Mouse (Mus musculus) urinary bladder, postnatal 25 days (tissue): ENCODE measurements at regions not wholly inside any gene's neighbourhood (a gene's known extent, or its start where the extent isn't known, plus 50 kb on each side); places are given as distances from the start of the nearest gene placed in this dataset.

Experiments used
- DNase-seq: peaks from one replicate; pipeline ENCODE4 v3.0.0; 2022; ENCODE audit warnings: low spot score

DNA sequence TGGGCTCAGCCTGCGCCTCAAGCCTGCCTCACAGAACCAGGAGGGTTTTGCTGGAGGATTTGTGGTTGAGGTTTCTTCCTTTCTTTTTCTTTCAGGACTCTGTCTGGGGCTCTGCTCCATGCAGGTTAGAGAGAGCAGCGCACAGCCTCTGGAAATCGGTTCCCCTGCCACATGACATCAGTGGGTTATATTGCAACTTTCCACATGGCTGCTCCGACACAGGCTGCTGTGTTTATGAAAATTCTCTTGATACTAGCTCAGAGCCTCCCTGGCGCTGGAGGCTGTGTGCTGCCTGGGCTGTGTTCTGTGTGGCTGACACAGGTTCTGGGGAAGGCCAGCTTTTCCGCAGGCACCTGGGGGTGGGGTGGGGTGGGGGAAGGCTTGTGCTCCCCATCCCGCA, 178.7 kb upstream of the Gm4791 start:
- no peak for DNase-seq

DNA sequence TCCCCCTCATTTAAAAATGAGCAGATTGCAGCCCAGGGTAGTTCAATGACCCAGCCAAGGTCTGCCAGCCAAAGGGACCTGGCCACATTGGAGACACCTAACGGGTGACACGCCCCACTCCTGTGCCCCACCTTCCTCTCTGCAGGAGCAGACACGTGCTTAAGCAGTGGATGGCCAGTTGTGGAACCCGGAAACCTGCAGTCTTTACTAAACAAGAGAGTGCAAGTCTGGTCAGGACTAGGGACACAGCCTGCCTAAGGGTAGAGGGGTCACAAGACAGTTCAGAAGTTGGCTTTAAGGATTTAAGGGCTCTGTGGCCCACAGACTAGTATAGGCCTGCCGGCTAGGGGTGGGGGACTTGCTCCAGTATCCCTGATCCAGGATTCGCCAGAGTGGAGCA, 179.2 kb upstream of the Gm4791 start:
- no peak for DNase-seq

DNA sequence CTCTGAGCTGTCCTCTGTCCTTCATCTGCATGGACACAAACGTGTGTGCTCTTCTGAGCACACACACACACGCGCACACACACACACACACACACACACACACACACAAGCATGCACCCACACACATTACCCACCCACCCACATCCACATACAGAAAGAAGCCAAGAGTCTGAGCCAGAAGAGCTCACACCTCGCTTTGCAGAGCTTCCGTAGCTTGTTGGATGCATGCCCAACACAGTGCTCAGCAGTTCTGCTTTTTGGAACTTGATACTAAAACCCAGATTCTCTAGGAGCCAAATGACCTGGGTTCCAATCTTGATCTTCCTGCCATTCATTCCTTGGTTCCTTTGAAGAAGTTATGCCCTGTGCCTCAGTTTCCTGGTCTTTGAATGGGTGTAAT, 182.4 kb upstream of the Gm4791 start:
- no peak for DNase-seq

DNA sequence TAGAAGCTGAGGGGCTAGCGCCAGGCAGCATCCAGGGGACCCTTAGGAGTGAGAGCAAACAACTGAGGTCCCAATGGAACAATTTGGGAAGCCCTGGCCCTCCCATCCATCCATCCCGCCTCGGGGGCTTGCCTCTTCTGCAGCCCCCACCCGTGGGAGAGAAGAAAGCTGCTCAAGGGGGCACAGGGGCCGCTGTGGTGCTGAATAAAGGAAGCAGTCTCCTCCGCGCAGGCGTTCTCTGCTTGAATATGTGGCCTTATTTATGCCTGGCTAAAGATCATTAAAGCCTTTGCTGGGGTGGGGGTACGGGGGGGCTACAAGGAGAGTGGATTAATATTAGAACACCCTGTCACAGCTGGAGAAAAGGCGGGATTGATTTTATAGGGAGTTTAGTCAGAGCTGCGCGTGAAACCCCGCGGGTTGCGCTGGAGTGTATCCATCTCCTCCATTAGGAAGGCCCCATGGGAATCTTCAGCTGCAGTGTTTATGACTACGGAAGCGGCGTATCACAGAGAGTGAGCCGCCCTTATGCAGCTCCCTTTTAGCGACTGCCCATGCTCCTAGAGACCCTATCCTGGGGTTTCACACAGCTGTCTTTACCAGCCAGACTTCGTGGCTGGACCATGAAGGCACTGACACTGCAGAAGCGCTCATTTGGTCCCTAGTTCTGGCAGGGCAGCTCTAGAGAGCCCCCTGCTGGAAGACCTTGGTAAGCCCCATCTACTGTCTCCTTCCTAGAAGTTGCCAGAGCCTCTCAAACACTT, 183.9 kb upstream of the Gm4791 start:
- DNase-seq: peak; percentile 52

DNA sequence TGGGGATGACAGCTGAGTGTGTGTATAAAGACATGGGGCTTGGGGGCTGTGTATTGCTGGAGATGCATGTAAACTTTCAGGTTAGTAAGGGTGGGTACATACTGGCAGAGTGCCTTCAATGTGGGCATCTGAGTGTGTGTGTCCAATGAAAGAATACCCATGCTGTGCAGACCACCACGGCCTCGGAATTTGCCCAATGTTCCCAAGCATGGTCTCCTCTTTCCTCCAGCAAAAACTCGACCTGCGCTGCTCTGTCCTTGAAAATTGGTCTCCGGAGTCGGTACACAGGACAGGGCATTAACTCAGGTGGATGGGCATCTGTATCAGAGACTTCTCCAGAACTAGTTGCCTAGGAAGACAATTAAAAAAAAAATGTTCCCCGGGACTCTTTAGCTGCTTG, 188.3 kb upstream of the Gm4791 start:
- DNase-seq: no peak

DNA sequence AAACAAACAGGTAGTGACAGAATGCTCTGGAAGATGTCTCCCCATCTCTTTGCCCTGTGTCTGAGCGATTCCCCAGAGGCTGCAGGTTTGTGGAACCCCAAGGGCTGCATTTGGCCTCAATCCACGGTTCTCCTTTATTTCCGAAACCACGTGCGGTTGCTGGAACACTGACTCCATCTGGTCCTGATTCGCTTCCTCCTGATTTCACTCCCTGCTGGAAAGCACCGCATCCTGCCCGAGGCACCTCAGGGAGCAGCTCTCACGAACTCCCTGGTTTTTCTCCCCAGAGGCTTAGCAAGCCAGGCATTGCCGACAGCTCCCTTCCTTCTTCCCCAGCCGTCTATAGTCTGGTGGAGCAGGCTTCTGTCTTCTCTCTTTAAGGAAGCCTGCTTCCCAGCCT, 203.1 kb upstream of the Gm4791 start:
- DNase-seq: no peak

DNA sequence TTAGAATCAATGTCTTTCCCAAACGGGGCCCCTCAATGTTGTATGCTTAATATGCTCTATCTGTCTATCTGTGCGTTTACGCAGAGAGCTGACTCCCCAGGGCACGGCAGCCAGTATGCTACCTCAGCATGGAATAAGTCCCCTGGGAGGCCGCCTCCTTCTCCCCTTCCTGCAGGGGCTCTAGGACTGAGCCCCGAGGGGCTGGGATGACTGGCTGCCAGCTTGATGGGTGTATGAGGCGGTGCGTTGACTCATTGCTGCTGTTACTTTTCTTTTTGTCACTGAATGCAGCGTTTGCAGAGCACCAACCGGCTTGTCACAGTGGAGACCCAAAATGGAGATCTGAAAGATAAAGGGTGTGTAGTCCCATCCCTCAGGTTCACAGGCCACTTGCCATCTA, 209.5 kb upstream of the Gm4791 start:
- DNase-seq: no peak

DNA sequence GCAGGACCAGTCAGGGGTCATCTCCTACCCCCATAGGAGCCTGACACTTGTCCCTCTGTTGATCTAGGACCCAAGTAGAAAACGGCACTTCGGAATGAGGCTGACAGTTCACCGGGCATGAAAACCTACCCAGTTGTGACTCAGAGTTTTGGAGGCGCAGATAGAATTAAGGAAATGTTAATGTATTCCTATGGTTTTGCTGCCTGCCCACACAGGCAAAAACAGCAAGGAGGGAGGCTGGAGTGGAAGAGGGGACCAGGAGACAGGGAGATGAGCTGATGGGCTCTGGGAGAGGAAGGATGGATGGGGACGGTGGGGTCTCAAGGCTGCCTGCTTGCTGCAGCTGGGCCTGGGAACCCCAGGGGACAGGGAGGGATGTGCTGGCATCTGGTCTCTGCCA, 210.1 kb upstream of the Gm4791 start:
- DNase-seq: no peak

DNA sequence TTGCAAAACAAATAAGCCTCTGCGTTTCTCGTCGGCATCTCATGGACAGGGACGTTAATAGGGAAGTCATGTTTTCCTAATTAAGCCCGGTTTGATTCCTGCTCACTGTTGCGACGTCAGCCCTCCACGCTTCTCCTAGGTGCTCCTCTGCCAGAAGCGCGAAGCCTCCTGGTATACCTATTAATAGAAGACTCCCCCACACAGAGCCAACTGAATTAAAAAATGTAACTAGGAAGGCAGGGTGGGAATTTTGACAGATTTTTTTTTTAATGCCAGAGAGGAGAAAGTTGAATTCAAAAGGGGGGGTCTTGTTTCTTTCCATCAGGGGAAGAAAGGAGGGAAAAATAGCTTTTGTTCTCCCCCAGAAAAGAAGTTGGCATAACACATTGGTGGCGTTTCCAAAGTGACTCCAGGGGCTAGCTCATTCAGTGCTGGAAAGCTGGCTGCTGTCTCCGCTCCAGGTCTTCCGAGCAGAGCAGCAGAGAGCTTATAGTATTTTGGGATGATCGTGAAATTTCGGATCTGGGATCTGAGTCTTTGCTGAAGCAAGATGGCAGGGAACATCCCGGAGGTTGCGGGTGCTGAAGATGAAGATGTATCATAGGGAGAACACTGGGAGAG, 214.1 kb upstream of the Gm4791 start:
- no peak for DNase-seq

DNA sequence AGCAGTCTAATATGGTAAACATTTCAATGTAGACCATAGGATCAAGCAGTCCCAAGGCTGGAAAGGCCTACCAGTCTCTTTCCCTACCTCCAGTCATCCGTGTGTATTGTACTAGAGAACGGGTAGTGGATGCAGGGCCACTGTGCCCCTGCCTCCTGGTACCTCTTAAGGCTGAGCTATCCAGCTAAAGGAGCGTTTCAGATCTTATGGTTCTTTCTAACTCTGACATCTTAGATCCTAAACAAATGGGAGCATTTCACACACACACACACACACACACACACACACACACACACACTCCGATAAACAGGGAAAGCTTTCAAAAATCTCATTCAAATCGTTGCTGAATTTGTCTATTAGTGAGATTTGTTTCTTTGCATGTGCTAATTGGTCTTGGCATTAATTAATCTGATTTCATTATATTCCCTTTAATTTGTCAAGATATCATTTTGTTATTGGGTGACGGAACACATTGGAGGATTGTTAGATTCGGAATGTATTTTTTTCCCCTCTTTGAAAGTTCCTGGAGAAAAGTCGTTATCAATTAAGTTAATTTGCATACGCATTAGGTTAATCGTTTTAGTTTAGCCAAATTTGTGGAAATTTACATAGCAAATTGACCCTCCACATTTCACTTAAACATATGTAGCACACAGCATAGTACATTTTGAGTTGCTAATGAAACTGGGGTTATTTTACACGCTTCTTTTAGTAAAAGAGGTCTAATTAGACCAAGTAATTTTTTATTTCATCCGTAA, 214.8 kb upstream of the Gm4791 start:
- DNase-seq: no peak

DNA sequence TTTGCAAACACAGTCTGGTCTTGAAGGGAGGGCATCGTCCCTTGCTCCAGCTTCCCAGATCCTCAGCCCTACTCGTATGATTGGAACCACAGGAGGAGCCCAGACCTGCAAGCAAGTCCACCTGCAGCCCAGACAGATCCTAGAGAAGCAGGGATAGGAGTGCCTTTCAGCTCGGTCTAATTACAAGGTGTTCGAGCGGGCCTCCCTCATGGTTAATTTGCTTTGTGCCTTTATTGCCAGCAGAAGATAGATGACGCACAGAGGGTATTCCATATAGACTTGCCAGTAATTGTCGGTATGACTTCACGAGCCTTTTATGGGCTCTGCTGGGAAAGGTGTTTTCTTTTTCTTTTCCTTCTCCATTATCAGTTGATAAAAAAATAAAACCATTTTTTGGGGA, 216.9 kb upstream of the Gm4791 start:
- no peak for DNase-seq

DNA sequence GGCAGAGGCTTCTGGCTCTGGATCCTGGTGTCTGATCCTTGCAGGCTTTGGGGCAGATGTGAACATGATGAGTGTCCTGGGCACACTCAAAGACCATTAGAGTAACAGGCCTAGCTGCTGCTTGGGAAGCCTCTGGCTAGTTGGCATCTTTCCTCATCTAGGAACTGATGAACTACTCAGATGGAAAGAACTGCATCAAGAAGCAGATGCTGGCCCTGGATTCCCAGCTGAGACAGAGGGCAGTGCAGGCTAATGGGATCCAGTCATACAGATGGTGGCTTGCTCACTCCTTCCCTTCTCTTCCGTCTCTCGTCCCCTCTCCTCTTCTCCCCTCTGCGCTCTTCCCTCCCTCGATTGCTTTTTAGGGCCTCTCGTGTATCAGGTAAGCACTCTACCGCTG, 219.8 kb upstream of the Gm4791 start:
- DNase-seq: no peak

DNA sequence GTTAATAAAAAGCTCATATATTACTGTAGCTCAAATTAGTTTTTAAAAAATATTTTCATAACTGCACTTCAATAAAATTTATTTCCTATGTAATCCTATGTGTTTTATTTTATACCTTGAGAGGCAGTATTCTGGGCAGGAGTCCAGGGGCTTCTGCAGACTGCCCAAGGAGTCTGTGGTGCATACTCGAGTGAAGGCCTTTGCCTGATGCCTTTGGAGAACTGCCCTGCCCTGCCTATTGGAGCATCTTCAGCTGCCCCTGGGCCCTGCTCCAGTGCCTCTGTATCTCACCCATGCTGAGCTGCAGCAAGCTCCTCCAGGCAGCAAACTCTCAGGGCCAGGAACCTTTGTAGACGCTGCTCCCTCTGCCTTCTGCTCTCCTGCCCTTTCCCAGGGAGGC, 223.7 kb upstream of the Gm4791 start:
- DNase-seq: no peak

DNA sequence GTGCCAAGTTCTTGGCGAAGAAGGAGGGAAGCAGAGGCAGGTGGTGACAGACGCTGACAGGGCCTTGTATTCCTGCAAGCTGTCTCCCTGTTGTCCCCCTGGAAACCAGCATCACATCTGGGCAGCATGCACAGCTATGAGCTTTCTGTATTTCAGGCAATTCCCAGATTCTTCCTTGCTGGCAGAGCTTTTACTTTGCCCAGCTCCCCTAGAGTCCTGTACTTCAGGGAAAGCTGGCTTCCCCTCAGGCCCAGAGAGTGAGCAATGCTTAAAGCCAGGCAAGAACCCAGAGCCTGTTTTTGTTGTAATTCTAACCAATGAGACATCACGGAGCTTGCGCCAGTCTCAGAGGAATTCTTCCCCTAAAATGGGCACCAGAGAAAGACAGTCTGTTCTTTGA, 238.3 kb upstream of the Gm4791 start:
- no peak for DNase-seq

DNA sequence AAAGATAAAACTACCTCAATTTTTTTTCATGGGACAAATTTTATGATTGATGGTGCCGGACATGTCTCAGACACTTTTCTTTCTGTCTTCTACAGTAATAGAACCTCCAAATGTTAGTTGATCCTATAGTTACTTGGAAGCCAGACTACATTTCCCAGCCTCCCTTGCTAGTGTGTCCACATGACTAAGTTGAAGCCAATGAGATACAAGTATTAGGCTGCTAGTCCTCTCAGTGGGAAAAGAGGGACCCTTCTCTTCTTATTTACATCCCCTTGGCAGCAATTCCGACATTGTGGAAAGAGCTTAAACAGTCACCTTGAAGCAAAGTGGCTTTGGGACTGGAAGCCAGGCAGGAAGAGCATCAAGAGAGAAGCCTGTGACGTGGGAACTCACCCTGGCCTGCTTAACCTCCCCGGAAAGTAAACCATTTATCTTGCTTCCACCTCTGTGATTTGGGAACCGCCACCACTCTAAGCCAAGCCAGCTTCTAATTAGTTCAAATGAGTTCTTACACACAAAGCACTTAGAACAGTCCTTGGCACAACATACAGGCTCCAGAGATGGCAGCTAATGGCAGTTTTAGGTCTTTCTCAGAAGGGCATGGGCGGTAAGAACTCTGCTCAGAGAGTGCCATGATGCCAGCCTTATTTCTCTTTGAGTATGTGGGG, 241.4 kb upstream of the Gm4791 start:
- DNase-seq: no peak

DNA sequence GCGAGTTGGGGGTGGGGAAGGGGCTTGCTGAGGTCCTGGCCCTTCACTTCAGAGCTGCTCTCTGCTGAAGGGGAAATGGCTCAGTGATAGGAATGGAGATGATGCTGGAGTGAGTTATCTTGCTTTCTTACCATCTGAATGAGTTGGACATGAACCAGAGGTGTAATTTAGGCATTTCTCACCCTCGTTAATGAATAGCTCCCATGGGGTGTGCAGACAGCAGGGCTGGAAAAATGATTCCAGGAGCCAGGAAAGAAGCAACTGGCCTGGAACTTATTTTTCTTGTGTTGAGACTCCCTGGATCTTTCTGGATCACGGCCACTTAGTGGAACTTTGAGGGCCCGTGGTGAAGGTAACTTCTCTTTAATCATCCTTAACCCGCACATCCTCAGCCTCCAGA, 246.6 kb upstream of the Gm4791 start:
- DNase-seq: no peak

DNA sequence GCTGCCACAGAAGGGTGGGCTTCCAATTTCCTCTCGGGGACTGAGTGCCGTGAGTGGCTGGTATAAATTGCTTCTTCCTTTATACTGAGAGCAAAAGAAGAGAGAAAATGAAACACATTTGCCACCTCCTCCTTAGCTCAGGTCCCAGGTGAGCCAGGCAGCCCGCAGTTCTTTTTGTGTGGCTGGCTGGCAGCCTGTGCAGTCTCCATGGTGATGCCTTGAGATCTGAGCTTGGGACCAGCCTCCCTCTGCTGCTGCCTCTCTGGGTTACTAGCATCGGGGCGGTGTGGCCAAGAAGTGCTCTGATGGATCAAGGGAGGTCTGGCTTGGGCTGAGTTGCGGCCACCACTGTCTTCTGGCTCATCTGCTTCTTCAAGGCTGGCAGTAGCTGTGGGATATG, 249.1 kb upstream of the Gm4791 start:
- DNase-seq: no peak

DNA sequence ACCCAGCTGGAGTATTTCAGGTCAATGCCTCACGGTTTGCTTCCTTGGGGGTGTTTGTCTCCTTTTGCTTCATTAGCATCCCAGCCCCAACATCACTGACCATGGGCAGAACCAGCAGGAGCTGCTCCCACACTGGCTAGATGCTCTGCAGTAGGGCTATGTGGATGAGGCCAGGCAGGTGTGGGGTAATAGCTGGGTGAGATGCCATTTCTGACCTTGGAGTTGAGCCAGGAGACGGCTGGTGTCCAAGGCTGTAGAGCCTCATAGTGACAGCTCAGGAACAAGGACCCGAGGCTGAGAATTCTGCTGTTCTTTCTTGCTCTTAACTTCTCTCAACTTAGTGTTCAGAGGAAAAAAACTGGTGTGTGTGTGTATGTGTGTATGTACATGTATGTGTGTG, 252.3 kb upstream of the Gm4791 start:
- DNase-seq: no peak

DNA sequence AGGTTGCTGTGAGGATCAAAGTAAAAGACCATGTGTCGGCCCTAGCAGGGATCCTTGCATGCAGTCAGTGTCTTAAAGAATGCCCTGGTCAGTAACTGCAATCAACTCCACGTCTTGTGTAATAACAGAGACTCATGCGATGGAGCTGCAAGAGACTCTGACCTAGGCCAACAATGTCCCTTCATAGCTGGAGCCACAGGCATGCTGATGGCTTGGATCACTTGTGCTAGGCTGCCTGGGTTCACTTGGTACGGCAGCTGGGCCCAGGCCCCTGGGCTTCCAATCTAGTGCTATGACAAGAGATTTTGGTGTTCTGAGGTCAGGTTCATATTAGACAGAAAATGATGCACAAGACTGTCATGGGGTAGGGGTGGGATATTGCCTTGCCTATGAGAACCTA, 258.0 kb upstream of the Gm4791 start:
- DNase-seq: no peak

DNA sequence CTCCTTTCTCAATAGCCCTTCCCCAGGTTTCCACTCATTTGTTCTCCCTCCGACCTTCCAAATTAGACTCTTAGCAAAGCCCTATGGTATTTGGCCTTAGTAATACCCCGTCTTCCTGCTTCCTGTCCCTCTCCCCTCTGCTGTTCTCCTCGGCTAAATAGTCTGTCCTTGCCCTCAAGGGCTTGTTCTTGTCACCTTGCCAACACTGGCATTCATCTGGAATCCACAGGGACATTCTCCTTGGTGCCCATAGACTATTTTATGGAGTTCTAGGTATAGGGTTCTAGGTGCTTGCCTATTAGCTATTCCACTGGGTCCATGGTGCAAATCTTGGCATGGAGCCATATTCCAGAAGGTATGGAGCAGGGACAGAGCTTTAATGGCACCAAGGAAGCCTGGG, 259.2 kb upstream of the Gm4791 start:
- DNase-seq: no peak

DNA sequence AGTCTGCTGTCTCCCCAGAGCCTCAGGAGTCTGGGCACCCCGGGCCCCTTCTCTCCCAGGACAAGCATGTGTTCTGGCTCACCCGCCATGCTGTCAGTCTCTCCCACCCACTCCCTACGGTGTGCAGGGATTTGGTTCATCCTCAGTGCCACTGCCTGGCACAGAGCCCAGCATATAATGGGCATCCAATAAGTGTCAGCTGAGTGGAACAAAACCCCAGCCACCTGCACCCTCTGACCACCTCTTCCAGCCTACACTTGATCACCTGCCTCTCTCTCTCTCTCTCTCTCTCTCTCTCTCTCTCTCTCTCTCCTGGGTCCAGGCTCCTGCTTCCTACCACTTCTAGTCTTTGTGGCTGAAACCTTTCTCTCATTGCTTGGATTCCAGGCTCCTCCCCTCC, 259.9 kb upstream of the Gm4791 start:
- DNase-seq: no peak

DNA sequence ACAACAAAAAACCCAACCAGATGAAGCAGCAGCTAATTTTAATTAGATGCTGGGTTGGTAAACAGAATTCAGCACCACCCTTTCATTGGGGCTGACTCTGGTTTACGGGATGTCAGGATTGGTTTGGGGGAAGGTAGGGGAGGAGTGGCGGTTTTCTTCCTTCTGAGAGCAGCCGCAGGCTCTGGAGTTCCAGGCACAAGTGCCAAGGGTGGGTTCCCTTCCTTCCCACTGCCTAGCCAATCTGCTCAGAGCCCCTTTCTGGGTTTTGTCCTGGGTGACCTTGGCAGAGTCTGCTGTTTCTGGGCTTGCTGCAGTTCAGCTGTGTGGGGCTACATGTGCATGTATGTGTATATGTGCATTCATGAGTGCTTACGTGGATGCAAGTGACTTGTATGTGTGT, 260.5 kb upstream of the Gm4791 start:
- DNase-seq: no peak

DNA sequence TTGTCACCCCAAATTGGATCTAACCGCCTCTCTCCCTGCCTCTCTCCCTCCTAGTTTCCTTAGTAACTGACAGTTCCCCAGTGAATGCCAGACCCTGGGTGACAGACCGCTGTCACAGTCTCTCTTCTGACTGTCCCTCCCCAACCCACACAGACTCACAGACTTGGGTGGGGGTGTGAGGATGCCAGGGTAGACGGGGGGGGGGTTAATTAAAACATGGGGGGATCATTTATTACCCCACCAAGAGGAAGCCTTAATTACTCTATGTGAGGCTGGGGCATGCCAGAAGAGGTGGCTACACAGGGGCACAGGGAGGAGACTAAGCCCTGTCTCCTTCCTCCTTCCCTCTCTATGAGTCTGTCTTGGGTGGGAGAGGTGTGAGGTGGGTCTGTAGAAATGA, 261.1 kb upstream of the Gm4791 start:
- DNase-seq: no peak
